Mouse (Mus musculus): ENCODE data around the gene Ctnnbip1. TPM values are rescaled to one million over a fixed set of nuclear protein-coding genes. Genes with fewer than 3 reads are reported as not detected.
"Not testable (repeated sequence)": the region's sequence is repeated elsewhere in the genome, so short reads cannot be mapped to it uniquely, and the experiment has no call there.

Gene Ctnnbip1
- polyA plus RNA-seq, 1 experiment from 2014 or later = 47.5 TPM

DNA sequence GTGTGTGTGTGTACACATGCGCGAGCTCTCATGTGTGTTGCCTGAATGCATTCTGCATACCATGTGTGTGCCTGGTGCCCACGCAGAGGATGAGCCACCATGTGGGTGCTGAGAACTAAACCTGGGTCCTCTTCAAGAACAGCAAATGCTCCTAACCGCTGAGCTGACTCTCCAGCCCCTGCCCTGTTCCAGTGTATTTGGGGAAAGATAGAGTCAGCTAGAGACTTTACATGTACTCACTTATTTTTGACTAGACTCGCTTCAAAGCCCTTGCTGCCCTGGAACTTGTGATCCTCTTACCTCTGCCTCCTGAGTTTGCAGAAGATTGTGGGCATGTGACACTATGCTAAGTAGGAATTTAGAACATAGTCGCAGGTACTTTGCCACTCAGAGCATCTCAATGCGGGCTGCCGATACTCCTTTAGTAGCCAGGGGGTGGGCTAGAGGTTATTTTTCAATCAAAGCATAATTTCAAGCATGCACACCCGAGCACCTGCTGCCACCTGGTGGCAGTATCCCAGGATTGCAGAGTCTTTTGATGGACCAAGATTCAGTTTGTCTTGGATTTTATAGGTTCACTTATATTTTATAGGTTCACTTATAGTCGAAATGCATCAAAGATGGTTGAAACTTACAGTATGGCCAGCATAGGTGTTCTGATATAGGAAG lies 93.5 kb downstream of the Ctnnbip1 start:
- WGBS = 49% methylated on average over 10 of the region's 10 CpGs
- Histone ChIP-seq H3K36me3 (peaks cover 3% of the 10 kb centered on the region; the same call in 1 of the 2 replicates), H3K4me2 (no peak overlapping the region), H3K9me3 (no peaks in the 10 kb centered on the region), H3K9ac (no peak overlapping the region), H3K27me3 (replicated peaks) (no peaks in the 10 kb centered on the region), H3K27ac (no peak overlapping the region), H3K4me1 (peaks cover 11% of the 10 kb centered on the region; the same call in 1 of the 2 replicates), H3K4me3 (replicated peaks) (no peak overlapping the region)
- ATAC-seq (ENCODE audit: insufficient read depth, low FRiP score, low read depth) = no peak

DNA sequence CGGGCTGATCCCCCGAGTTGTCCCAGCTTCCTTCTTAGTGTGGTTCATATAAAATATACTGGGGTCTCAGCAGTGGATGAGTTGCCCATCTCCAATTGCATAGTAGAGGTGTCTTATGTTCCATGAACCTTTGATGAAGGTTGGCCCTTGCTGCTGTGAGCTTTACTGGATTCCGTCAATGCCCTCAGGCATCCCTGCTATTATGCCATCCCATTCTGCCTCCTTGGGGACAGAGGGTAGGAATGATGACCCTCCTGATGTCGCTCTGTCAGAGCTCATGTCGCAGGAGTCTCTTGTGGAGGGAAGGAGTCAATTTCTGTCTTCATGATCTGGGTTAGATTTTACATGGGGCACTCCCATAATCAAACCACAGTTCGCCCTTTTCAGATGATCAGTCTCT lies 95.5 kb downstream of the Ctnnbip1 start:
- not testable (repeated sequence) for H3K4me2 ChIP-seq; H3K36me3 ChIP-seq; H3K27ac ChIP-seq; H3K27me3 ChIP-seq (replicated peaks); H3K9ac ChIP-seq; ATAC-seq (ENCODE audit: insufficient read depth, low FRiP score, low read depth); H3K4me3 ChIP-seq (replicated peaks); H3K4me1 ChIP-seq; H3K9me3 ChIP-seq
- 73% methylated on average over 6 of the region's 6 CpGs for WGBS

DNA sequence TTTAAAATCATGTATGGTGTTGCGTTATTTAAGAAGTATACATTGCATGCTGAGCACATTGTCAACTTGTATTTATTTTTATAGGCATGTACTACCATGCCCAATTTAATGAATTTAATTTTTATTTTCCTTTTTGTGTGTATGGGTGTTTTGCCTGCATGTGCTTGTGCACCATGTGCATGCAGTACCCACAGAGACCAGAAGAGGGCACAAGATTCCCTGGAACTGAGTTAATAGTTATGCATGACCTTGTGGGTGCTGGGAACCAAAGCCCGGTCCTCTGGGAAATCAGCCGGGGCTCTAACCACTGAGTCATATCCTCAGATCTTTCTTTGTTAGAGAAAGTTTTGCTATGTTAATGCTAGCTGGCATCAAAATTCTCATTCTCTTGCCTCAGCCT lies 96.8 kb downstream of the Ctnnbip1 start:
- H3K9me3 ChIP-seq = no peaks in the 10 kb centered on the region
- H3K27ac ChIP-seq = no peak overlapping the region
- H3K36me3 ChIP-seq = peaks cover 3% of the 10 kb centered on the region; the same call in 1 of the 2 replicates
- no peak overlapping the region for H3K9ac ChIP-seq
- no peaks in the 10 kb centered on the region for H3K4me1 ChIP-seq
- WGBS = 98% methylated on average over 3 of the region's 3 CpGs
- no peak overlapping the region for H3K4me2 ChIP-seq
- H3K27me3 ChIP-seq (replicated peaks) = no peaks in the 10 kb centered on the region
- no peak for ATAC-seq (ENCODE audit: insufficient read depth, low FRiP score, low read depth)
- no peak overlapping the region for H3K4me3 ChIP-seq (replicated peaks)

Small RNA genes lying within 50 kb of the gene (microRNA-seq; reads per million reads assigned to microRNA genes)
- gene Mir5616 = 1.2 reads per million

Other genes with a start within 250 kb of the Ctnnbip1 start
- gene Kif1b, start 210.5 kb upstream of the Ctnnbip1 start, polyA plus RNA-seq (2015; fragmentation: Nextera tagmentation; extraction: Ambion mirVana) = 31.8 and 39.3 TPM in 2 replicates
- gene Ube4b, start 91.5 kb upstream of the Ctnnbip1 start, polyA plus RNA-seq (2015; fragmentation: Nextera tagmentation; extraction: Ambion mirVana) = 35.5 and 41.4 TPM in 2 replicates
- 1.8 and 3.0 TPM in 2 replicates for gene Rbp7, start 63.3 kb upstream of the Ctnnbip1 start, polyA plus RNA-seq (2015; fragmentation: Nextera tagmentation; extraction: Ambion mirVana)
- gene Tmem274, start 40.9 kb upstream of the Ctnnbip1 start, polyA plus RNA-seq (2015; fragmentation: Nextera tagmentation; extraction: Ambion mirVana) = 0.23 and 0.45 TPM in 2 replicates
- 9.4 and 10.4 TPM in 2 replicates for gene Nmnat1, start 33.0 kb upstream of the Ctnnbip1 start, polyA plus RNA-seq (2015; fragmentation: Nextera tagmentation; extraction: Ambion mirVana)
- 35.5 and 39.8 TPM in 2 replicates for gene Lzic, start 33.0 kb upstream of the Ctnnbip1 start, polyA plus RNA-seq (2015; fragmentation: Nextera tagmentation; extraction: Ambion mirVana)
- 47.0 and 48.4 TPM in 2 replicates for gene Clstn1, start 68.2 kb downstream of the Ctnnbip1 start, polyA plus RNA-seq (2015; fragmentation: Nextera tagmentation; extraction: Ambion mirVana)
- gene Pik3cd, start 184.3 kb downstream of the Ctnnbip1 start, polyA plus RNA-seq (2015; fragmentation: Nextera tagmentation; extraction: Ambion mirVana) = 5.0 and 5.1 TPM in 2 replicates
- gene Tmem201, start 219.8 kb downstream of the Ctnnbip1 start, polyA plus RNA-seq (2015; fragmentation: Nextera tagmentation; extraction: Ambion mirVana) = 24.0 and 26.8 TPM in 2 replicates